Mouse (Mus musculus) ES-E14 (cell line): ENCODE measurements at regions not wholly inside any gene's neighbourhood (a gene's known extent, or its start where the extent isn't known, plus 50 kb on each side); places are given as distances from the start of the nearest gene placed in this dataset.

Experiments used
- CHD2 ChIP-seq: IDR thresholded peaks from 2 replicates; pipeline ENCODE4 v1.6.1; 2014; ENCODE audit warnings: mild to moderate bottlenecking, low read depth, low read length, inconsistent platforms
- HCFC1 ChIP-seq: IDR thresholded peaks from 2 replicates; pipeline ENCODE4 v1.6.1; 2012; ENCODE audit warnings: low read length, inconsistent platforms, borderline replicate concordance; ENCODE audit not compliant: insufficient read depth
- ZC3H11A ChIP-seq: IDR thresholded peaks from 2 replicates; pipeline ENCODE4 v1.6.1; 2012; ENCODE audit warnings: low read depth, mild to moderate bottlenecking, inconsistent platforms, low read length, borderline replicate concordance
- ZNF384 ChIP-seq: IDR thresholded peaks from 2 replicates; pipeline ENCODE4 v1.6.1; 2012; ENCODE audit warnings: low read depth, low read length, inconsistent platforms

- no peak for TF ChIP-seq ZNF384
- no peak for TF ChIP-seq ZC3H11A
- TF ChIP-seq HCFC1 = no peak
- no peak for TF ChIP-seq CHD2
Measured at GRCm38 (mm10) chr15:87476247-87476646, 67.9 kb upstream of the Fam19a5 start.
